Mouse (Mus musculus) CH12.LX (cell line): ENCODE data around the gene Ggps1. TPM values are rescaled to one million over a fixed set of nuclear protein-coding genes. Genes with fewer than 3 reads are reported as not detected.
A peak's percentile ranks its signal among the peaks of the same experiment; 100 is the strongest.

ENCODE experiments used
- DNase-seq: peaks from one replicate; pipeline ENCODE4 v3.0.0-alpha.2; 2013; ENCODE audit errors: extremely low read depth
- H3K27ac ChIP-seq: 2 replicates; pipeline ENCODE4 v1.5.1; 2012; ENCODE audit warnings: low read depth, mild to moderate bottlenecking, control low read depth, moderate library complexity; ENCODE audit not compliant: insufficient read depth
- H3K27me3 ChIP-seq: replicated peaks from 2 replicates; pipeline ENCODE3; 2012; ENCODE audit warnings: inconsistent platforms
- H3K36me3 ChIP-seq, 2 experiments: replicated peaks in 1 of 2; 2 replicates each; pipeline versions ENCODE3 to v1.6.1; 2012; ENCODE audit warnings: inconsistent platforms in 1 of 2, low read length in 1 of 2, mild to moderate bottlenecking in 1 of 2, mixed read lengths in 1 of 2, moderate library complexity in 1 of 2; ENCODE audit not compliant: control insufficient read depth in 1 of 2, insufficient read depth in 1 of 2
- H3K4me1 ChIP-seq, 2 experiments: 2 replicates each; pipeline ENCODE4 v1.6.1; 2012; ENCODE audit warnings: inconsistent platforms in 1 of 2, moderate library complexity in 1 of 2; ENCODE audit not compliant: insufficient read depth in 2 of 2, control insufficient read depth in 1 of 2
- H3K4me2 ChIP-seq: 2 replicates; pipeline ENCODE4 v1.6.1; 2012; ENCODE audit warnings: low read depth, mild to moderate bottlenecking, control low read depth; ENCODE audit not compliant: poor library complexity, insufficient read depth, severe bottlenecking
- H3K4me3 ChIP-seq, 3 experiments: fragments of 150-350 bp in 1 of 3; sonication (generic) in 1 of 3; replicated peaks in 1 of 3; 2 replicates each; pipeline versions ENCODE3 to v1.5.1; 2011 to 2012; ENCODE audit warnings: low read depth in 2 of 3, low read length in 2 of 3, mild to moderate bottlenecking in 2 of 3, moderate library complexity in 2 of 3, control low read depth in 1 of 3, improper control_type of control experiment in 1 of 3, inconsistent platforms in 1 of 3, mixed read lengths in 1 of 3; ENCODE audit not compliant: poor library complexity in 1 of 3
- H3K79me2 ChIP-seq: replicated peaks from 2 replicates; pipeline ENCODE4 v1.6.1; 2012; ENCODE audit warnings: mild to moderate bottlenecking, moderate library complexity; ENCODE audit not compliant: control insufficient read depth, poor library complexity, insufficient read depth, severe bottlenecking; ENCODE audit errors: extremely low read depth
- H3K9ac ChIP-seq: 2 replicates; pipeline ENCODE4 v1.6.1; 2012; ENCODE audit warnings: low read depth, mild to moderate bottlenecking, control low read depth, moderate library complexity; ENCODE audit not compliant: insufficient read depth
- H3K9me3 ChIP-seq: replicated peaks from 2 replicates; pipeline ENCODE3; 2012; ENCODE audit warnings: low read length, inconsistent platforms, mixed read lengths
- CHD2 ChIP-seq: IDR thresholded peaks from 2 replicates; pipeline ENCODE4 v1.6.1; 2011; ENCODE audit warnings: low read length, improper control_type of control experiment
- E2F4 ChIP-seq: IDR thresholded peaks from 2 replicates; pipeline ENCODE4 v1.6.1; 2011; ENCODE audit warnings: low read depth, low read length, improper control_type of control experiment; ENCODE audit not compliant: insufficient replicate concordance
- ETS1 ChIP-seq: conservative IDR thresholded peaks from 2 replicates; pipeline ENCODE4 v1.6.1; 2012; ENCODE audit warnings: low read depth, mild to moderate bottlenecking, inconsistent platforms, low read length, improper control_type of control experiment, moderate library complexity
- GABPA ChIP-seq: IDR thresholded peaks from 2 replicates; pipeline ENCODE4 v1.6.1; 2012; ENCODE audit warnings: low read depth, low read length, improper control_type of control experiment, inconsistent platforms; ENCODE audit not compliant: insufficient replicate concordance
- IRF4 ChIP-seq: IDR thresholded peaks from 2 replicates; pipeline ENCODE4 v1.6.1; 2014; ENCODE audit warnings: low read depth, mild to moderate bottlenecking, inconsistent platforms, low read length, improper control_type of control experiment
- JUN ChIP-seq: IDR thresholded peaks from 2 replicates; pipeline ENCODE4 v1.6.1; 2011; ENCODE audit warnings: low read depth, mild to moderate bottlenecking, low read length, improper control_type of control experiment, moderate library complexity; ENCODE audit not compliant: insufficient read depth
- JUND ChIP-seq: conservative IDR thresholded peaks from 2 replicates; pipeline ENCODE4 v1.6.1; 2011; ENCODE audit warnings: low read depth, low read length, improper control_type of control experiment
- KAT2A ChIP-seq: IDR thresholded peaks from 2 replicates; pipeline ENCODE4 v1.6.1; 2012; ENCODE audit warnings: low read length, improper control_type of control experiment, inconsistent platforms; ENCODE audit not compliant: insufficient replicate concordance
- MAFK ChIP-seq: IDR thresholded peaks from 2 replicates; pipeline ENCODE4 v1.6.1; 2011; ENCODE audit warnings: low read length, improper control_type of control experiment; ENCODE audit not compliant: insufficient replicate concordance
- MAX ChIP-seq: IDR thresholded peaks from 2 replicates; pipeline ENCODE4 v1.6.1; 2011; ENCODE audit warnings: low read length, improper control_type of control experiment
- MAZ ChIP-seq: IDR thresholded peaks from 2 replicates; pipeline ENCODE4 v1.6.1; 2012; ENCODE audit warnings: low read depth, mild to moderate bottlenecking, inconsistent platforms, low read length, improper control_type of control experiment, moderate library complexity
- MXI1 ChIP-seq: IDR thresholded peaks from 2 replicates; pipeline ENCODE4 v1.6.1; 2011; ENCODE audit warnings: mild to moderate bottlenecking, low read depth, low read length, improper control_type of control experiment
- NELFE ChIP-seq: IDR thresholded peaks from 2 replicates; pipeline ENCODE4 v1.6.1; 2011; ENCODE audit warnings: low read depth, low read length, improper control_type of control experiment
- PAX5 ChIP-seq: IDR thresholded peaks from 2 replicates; pipeline ENCODE4 v1.6.1; 2012; ENCODE audit warnings: low read length, inconsistent platforms, mixed read lengths
- POLR2A ChIP-seq: IDR thresholded peaks from 2 replicates; pipeline ENCODE4 v1.6.1; 2011; ENCODE audit warnings: low read depth, mild to moderate bottlenecking, improper control_type of control experiment, low read length
- POLR2AphosphoS2 ChIP-seq: IDR thresholded peaks from 2 replicates; pipeline ENCODE4 v1.6.1; 2011; ENCODE audit warnings: low read depth, low read length, improper control_type of control experiment
- RAD21 ChIP-seq: IDR thresholded peaks from 2 replicates; pipeline ENCODE4 v1.6.1; 2011; ENCODE audit warnings: low read depth, mild to moderate bottlenecking, low read length, improper control_type of control experiment, moderate library complexity
- SMC3 ChIP-seq: IDR thresholded peaks from 2 replicates; pipeline ENCODE4 v1.6.1; 2011; ENCODE audit warnings: low read depth, low read length, improper control_type of control experiment
- TBP ChIP-seq: conservative IDR thresholded peaks from 2 replicates; pipeline ENCODE4 v1.6.1; 2011; ENCODE audit warnings: low read depth, low read length, improper control_type of control experiment
- TCF12 ChIP-seq: IDR thresholded peaks from 2 replicates; pipeline ENCODE4 v1.6.1; 2014; ENCODE audit warnings: low read depth, mild to moderate bottlenecking, inconsistent platforms, low read length, improper control_type of control experiment
- UBTF ChIP-seq: IDR thresholded peaks from 2 replicates; pipeline ENCODE4 v1.6.1; 2012; ENCODE audit warnings: low read depth, mild to moderate bottlenecking, inconsistent platforms, low read length, improper control_type of control experiment, moderate library complexity
- USF1 ChIP-seq: IDR thresholded peaks from 2 replicates; pipeline ENCODE4 v1.6.1; 2014; ENCODE audit warnings: low read depth, mild to moderate bottlenecking, inconsistent platforms, low read length, improper control_type of control experiment
- USF2 ChIP-seq: conservative IDR thresholded peaks from 2 replicates; pipeline ENCODE4 v1.6.1; 2011; ENCODE audit warnings: low read depth, low read length, improper control_type of control experiment
- ZKSCAN1 ChIP-seq: IDR thresholded peaks from 2 replicates; pipeline ENCODE4 v1.6.1; 2012; ENCODE audit warnings: low read depth, inconsistent platforms, low read length, improper control_type of control experiment, borderline replicate concordance
- ZMIZ1 ChIP-seq: IDR thresholded peaks from 2 replicates; pipeline ENCODE4 v1.6.1; 2012; ENCODE audit warnings: low read depth, mild to moderate bottlenecking, inconsistent platforms, low read length, improper control_type of control experiment
- dilution Hi-C: fragments of 300-500 bp; cut with MboI; formaldehyde crosslinking; loops from 2 replicates; pipeline ENCODE4 v1.14.3; 2020; ENCODE audit warnings: low sequenced_read_pairs; ENCODE audit not compliant: extremely low pct_unique_long_range_greater_than_20kb, extremely low pct_ligation_motif_present
- in situ Hi-C: fragments of 300-500 bp; cut with MboI; formaldehyde crosslinking; loops from 3 replicates; pipeline ENCODE4 v1.14.3; 2019; ENCODE audit warnings: low sequenced_read_pairs, low pct_ligation_motif_present, low pct_unique_long_range_greater_than_20kb, mixed read lengths
- polyA plus RNA-seq: library from polyadenylated mRNA; unstranded; fragments of >175 nt; gene quantifications from 2 replicates; pipeline ENCODE4 v1.2.1, GENCODE M21; 2012; ENCODE audit warnings: low read depth; ENCODE audit not compliant: insufficient read length
- total RNA-seq, 2 experiments: library from RNA; depleted of rRNA; stranded (reverse); fragments of 300-350 nt in 1 of 2; fragments of >200 nt in 1 of 2; gene quantifications; 2 replicates each; pipeline ENCODE4 v1.2.3; 2012 to 2014

Gene Ggps1
- total and polyA plus RNA-seq, 3 experiments = 21.6 to 48.7 (median 38.0) TPM

GRCm38 (mm10) chr13:14043851-14044250 lies 19.4 kb downstream of the Ggps1 start:
- H3K79me2 ChIP-seq = peaks cover 3% of the 10 kb centered on the region
- H3K9me3 ChIP-seq = no peaks in the 10 kb centered on the region
- no peak overlapping the region for H3K27ac ChIP-seq
- TF ChIP-seq POLR2AphosphoS2 (no peak), IRF4 (no peak), TBP (no peak), NELFE (no peak), SMC3 (no peak), MAX (no peak), JUND (no peak), MAFK (no peak), ZMIZ1 (no peak), TCF12 (no peak), GABPA (no peak), UBTF (no peak), MAZ (no peak), CHD2 (no peak), POLR2A (no peak), USF2 (no peak)
- H3K9ac ChIP-seq = no peak overlapping the region
- H3K27me3 ChIP-seq = no peaks in the 10 kb centered on the region
- dilution Hi-C loops (no loop called here), in situ Hi-C loops (no loop called here)
- no peak overlapping the region for H3K4me2 ChIP-seq
- H3K4me3 ChIP-seq = no peak overlapping the region
- peaks cover 3 to 10% of the 10 kb centered on the region in 2 experiments; a peak in 2 of 4 replicates for H3K4me1 ChIP-seq
- no peak for DNase-seq
- H3K36me3 ChIP-seq = peaks cover 9 to 21% of the 10 kb centered on the region in 2 experiments

- peak overlapping the region; percentile 74 to 99 (median 97) for H3K4me3 ChIP-seq
- TF ChIP-seq TBP = 0 out of 2 replicates have a peak, but pooled peaks have one; percentile 45
- no peak for TF ChIP-seq MAFK
- TF ChIP-seq RAD21 = no peak
- no peak for TF ChIP-seq NELFE
- no peak for TF ChIP-seq UBTF
- no peak for TF ChIP-seq KAT2A
- no peak for TF ChIP-seq PAX5
- peak; percentile 39; the same call in 1 of the 2 replicates for TF ChIP-seq ETS1
- no peak for TF ChIP-seq USF2
- TF ChIP-seq E2F4 = no peak
- no peak for TF ChIP-seq USF1
- 0 out of 2 replicates have a peak, but pooled peaks have one; percentile 2 for TF ChIP-seq MXI1
- TF ChIP-seq ZKSCAN1 = no peak
- TF ChIP-seq JUN = peak; percentile 64
- TF ChIP-seq JUND = peak; percentile 88
- H3K36me3 ChIP-seq = peaks cover 0 to 7% of the 10 kb centered on the region in 2 experiments
- peaks cover 35% of the 10 kb centered on the region for H3K79me2 ChIP-seq
- in situ Hi-C loops (no loop called here), dilution Hi-C loops (no loop called here)
- H3K27ac ChIP-seq = no peak overlapping the region
- H3K27me3 ChIP-seq = no peaks in the 10 kb centered on the region
- H3K9ac ChIP-seq = peak overlapping the region; percentile 98
- H3K9me3 ChIP-seq = no peaks in the 10 kb centered on the region
- peak overlapping the region; percentile 90 for H3K4me2 ChIP-seq
- DNase-seq = peak; percentile 56
- H3K4me1 ChIP-seq = peaks cover 3 to 16% of the 10 kb centered on the region in 2 experiments; a peak in 2 of 4 replicates
These were observed 23.1 kb downstream of the Ggps1 start for GRCm38 (mm10) chr13:14040186-14040585.
